Mouse (Mus musculus) megakaryocyte, adult 5-6 weeks (primary cell): ENCODE data around the gene D10Wsu102e. TPM values are rescaled to one million over a fixed set of nuclear protein-coding genes. Genes with fewer than 3 reads are reported as not detected.
"Not testable (repeated sequence)": the region's sequence is repeated elsewhere in the genome, so short reads cannot be mapped to it uniquely, and the experiment has no call there.

ENCODE experiments used
- ATAC-seq: 2 replicates; pipeline ENCODE4 v1.8.0; 2016; ENCODE audit warnings: mild to moderate bottlenecking, inconsistent platforms; ENCODE audit not compliant: poor library complexity, severe bottlenecking
- total RNA-seq, 2 experiments: library from RNA; stranded (forward) in 1 of 2; stranded (reverse) in 1 of 2; fragments of 153-499, 151-499 nt in 1 of 2; fragments of 221-1000, 200-1000 nt in 1 of 2; gene quantifications; 2 replicates each; pipeline versions ENCODE4 v1.2.3 to v1.2.4; 2015 to 2017

Gene D10Wsu102e
- total RNA-seq, 2 experiments from 2014 or later: 0.40 to 0.44 TPM

DNA sequence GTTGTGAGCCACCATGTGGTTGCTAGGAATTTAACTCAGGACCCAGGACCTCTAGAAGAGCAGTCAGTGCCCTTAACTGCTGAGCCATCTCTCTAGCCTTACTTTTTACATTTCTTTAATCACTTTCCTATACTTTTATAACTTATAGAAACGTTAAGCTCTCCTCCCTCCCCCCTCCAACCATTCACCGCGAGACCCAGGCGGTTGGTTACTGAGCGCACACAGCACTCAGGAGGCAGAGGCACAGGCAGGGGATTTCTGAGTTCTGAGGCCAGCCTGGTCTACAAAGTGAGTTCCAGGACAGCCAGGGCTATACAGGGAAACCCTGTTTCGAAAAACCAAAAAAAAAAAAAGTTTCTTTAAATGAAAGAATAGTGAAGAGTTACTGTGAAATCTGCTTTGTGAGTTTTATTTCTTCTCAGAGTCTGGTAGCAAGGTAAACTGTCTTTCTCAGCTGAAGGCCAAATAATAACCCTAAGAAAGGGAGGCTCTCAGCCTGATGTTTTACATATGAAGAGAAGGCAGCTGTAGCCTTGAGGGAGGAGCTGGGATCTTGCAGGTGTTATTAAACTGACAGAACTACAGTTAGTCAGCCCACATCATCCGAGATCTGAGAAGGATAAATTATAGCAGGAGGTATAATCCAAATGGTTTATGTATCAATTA lies 14.2 kb upstream of the D10Wsu102e start:
- ATAC-seq: no peak

- ATAC-seq: no peak
Observed at GRCm38 (mm10) chr10:83346359-83346736, 13.7 kb upstream of the D10Wsu102e start.

GRCm38 (mm10) chr10:83347494-83347893 lies 12.5 kb upstream of the D10Wsu102e start:
- no peak for ATAC-seq

GRCm38 (mm10) chr10:83350689-83351088 lies 9.3 kb upstream of the D10Wsu102e start:
- ATAC-seq: no peak

DNA sequence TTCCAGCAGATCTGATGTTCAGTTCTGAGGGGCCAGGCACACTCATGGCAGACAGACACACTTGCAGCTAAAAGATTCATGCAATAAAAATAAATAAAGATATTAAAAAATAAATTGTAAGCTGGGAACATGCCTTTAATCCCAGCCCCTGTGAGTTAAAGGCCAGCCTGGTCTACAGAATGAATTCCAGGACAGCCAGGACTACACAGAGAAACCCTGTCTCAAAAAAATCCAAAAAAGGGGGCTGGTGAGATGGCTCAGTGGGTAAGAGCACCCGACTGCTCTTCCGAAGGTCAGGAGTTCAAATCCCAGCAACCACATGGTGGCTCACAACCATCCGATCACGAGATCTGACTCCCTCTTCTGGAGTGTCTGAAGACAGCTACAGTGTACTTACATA lies 8.2 kb upstream of the D10Wsu102e start:
- ATAC-seq: not testable (repeated sequence)

- no peak for ATAC-seq
Observed at GRCm38 (mm10) chr10:83353680-83354332, 6.2 kb upstream of the D10Wsu102e start.

- ATAC-seq: no peak
Observed at GRCm38 (mm10) chr10:83354333-83354719, 5.7 kb upstream of the D10Wsu102e start.

DNA sequence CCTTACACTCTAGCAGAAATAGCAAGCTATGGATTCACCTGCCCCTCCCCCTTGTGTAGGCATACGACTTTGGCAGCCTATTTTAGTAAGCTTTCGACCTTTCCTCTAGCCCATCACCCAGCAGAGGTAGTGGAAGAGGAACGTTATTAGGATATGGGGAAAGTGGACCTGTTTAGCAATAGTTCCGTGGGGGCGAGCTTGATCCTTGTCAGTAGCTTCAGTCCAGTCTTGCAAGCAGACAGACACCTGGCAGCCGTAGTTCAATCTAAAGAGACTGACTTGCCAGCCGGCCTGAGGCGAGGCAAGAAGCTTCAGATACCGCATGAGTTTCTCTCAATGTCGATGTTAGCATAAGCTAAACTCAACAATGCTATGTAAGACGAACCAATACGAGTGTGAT lies 3.6 kb upstream of the D10Wsu102e start:
- no peak for ATAC-seq

DNA sequence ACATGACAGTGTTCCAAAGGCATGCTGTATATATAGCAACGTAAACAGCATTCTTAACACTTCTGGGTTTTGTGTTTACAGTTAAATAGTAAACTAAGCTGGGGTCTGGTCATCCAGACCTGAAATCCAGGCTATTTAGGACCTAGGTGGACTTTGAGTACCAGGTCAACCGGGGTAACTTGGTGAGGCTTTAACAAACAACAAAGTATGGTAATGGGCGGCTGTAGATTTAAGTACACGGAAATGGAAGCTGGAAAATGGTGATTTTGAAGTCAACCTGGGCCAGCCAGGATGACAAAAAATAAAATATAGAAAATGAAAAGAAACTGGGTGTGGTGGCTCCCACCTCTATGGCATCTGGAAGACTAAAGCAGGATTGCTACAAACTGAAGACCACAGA lies 570 bp upstream of the D10Wsu102e start:
- ATAC-seq: no peak

GRCm38 (mm10) chr10:83360356-83360755 lies 335 bp downstream of the D10Wsu102e start:
- no peak for ATAC-seq

DNA sequence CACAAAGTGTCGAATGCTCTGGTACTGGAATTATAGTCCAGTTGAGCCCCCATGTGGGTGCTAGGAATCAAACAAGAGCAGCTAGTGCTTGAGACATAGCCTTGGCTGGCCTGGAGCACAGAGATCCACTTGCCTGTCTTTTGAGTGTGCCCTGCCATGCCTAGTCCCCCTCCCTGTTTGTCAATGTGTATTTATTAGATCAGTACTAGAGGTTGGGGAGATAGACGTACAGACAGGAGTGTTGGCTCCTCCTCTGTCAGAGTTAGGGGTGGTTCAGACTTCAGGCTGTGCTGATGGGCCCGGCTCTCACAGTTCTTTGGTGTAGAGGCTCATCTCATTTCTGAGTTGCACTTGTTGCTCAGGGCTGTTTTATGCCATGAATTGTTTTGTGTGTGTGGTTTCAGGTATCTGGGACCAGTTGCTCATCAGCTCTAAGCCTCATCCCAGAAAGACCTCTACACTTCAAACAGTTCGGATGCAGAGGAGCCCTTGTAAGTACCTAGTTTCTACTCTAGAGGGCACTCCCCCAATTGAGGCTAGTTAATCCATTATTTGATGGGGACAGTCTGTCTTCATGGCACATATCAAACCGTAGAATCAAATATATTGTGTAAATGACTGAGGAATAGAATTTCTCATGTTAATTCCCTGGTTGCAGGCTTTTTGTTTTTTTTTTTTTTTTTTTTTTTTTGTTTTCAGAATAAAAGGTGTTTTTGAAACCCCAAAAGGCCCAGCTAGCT lies 1.8 kb downstream of the D10Wsu102e start:
- ATAC-seq: peak; percentile 36; the same call in 1 of the 2 replicates

- no peak for ATAC-seq
Observed at GRCm38 (mm10) chr10:83363451-83363850, 3.4 kb downstream of the D10Wsu102e start.

DNA sequence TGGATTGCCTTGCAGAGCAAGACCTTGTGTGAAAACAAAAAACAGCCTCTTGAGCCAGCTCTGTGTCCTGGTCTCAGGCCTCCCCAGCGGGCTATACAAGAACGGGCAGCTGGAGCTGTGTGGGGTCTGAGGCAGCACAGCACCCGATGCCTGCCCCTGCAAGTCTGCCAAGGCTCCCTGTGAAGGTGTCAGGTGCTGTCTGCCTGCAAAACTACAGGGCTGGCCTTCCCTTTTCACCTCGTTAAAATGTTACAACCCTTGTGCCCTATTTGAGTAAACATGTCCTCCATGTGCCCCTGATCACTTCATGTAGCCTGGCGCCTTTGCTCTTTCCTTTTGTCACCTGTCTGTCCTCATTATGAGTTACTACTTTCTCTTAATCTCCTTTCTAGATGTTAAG lies 8.9 kb downstream of the D10Wsu102e start:
- no peak for ATAC-seq

DNA sequence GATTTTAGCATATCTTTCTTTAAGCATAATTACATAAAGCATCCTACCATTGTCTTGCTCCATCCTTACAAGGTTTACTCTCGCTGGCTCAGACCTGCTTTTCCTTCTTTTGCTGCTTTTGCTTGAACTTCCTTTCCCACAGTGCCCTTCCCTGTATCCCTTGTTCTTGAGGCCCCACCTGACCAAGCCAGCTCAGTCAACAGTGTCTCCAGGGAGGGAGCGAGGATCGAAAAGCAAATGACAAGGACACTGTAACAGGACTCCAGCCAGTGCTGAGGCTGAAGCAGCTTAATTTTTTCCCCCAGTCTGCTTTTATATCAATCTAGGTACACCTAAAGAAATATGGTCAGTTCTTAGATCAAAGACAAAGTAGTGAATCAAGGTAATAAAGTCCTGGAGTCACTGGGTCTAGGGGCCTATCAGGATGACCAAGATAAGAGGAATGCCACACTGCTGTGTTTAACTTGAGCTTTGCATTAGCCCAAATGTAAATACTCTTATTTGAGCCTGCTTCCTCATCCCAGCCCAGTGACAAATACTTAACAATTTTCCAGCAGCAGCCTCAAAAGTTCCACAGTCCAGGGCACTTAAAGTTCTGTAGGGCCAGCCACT lies 14.1 kb downstream of the D10Wsu102e start:
- ATAC-seq: no peak

- ATAC-seq: not testable (repeated sequence)
Observed at GRCm38 (mm10) chr10:83375458-83375857, 15.4 kb downstream of the D10Wsu102e start.

- ATAC-seq: peak; percentile 51
Observed at GRCm38 (mm10) chr10:83376911-83377682, 17.1 kb downstream of the D10Wsu102e start.

GRCm38 (mm10) chr10:83378083-83378833 lies 18.2 kb downstream of the D10Wsu102e start:
- ATAC-seq: no peak

DNA sequence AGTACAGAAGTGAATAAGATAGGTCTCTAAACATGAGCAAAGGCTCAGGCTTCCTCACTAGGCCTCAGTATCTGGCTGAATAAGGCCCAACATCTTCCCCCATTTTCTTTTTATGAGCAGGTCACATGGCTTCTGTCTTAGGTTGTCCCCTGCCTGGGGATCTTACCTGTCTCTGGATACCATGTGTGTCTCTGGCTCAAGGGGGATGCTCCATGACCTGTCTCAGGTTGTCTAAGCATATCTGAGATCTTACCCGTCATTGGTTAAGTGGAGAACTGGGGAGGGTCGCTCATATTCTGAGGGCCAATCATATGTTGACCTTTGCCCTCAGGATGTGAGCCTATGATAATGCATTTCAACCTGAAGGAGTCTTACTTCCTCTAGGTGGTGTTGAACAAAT lies 20.5 kb downstream of the D10Wsu102e start:
- no peak for ATAC-seq

- no peak for ATAC-seq
Observed at GRCm38 (mm10) chr10:83382528-83382927, 22.5 kb downstream of the D10Wsu102e start.

DNA sequence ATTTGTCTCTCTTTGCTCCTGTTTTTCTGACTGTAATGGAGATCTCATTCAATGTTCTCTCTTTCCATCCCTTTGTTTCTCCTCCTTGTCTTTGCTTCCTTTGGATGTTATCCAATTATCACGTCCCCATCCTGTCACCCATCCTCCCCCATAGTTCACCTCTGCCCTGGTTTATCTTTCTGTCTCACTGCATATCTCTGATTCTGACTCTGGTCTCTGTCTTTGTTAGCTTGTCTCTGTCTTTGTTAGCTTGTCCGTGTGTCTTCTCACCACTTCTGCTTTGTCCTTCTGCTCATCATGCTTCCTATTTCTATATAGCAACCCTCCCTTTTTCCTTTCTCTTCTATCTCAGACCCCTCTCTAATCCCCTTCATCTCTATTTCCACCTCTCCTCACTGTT lies 23.0 kb downstream of the D10Wsu102e start:
- no peak for ATAC-seq
